Mouse (Mus musculus): ENCODE measurements around the gene Ocel1. TPM values are rescaled to one million over a fixed set of nuclear protein-coding genes. Genes with fewer than 3 reads are reported as not detected.

The Ocel1 gene
- polyA plus RNA-seq, 1 experiment = 12.9 TPM

- no peak for DNase-seq (ENCODE audit: extremely low spot score in 1 of 2, low spot score in 1 of 2)
Observed at GRCm38 (mm10) chr8:71379008-71379407, 7.9 kb downstream of the Ocel1 start.

GRCm38 (mm10) chr8:71379512-71380075 lies 8.5 kb downstream of the Ocel1 start:
- no peak for DNase-seq (ENCODE audit: extremely low spot score in 1 of 2, low spot score in 1 of 2)

- no peak for DNase-seq (ENCODE audit: extremely low spot score in 1 of 2, low spot score in 1 of 2)
Observed at GRCm38 (mm10) chr8:71380178-71381171, 9.4 kb downstream of the Ocel1 start.

GRCm38 (mm10) chr8:71381421-71381970 lies 10.4 kb downstream of the Ocel1 start, which contains the start of gene Nr2f6:
Gene Nr2f6 (minus strand): TSS chr8:71381960.
- no peak for DNase-seq (ENCODE audit: extremely low spot score in 1 of 2, low spot score in 1 of 2)

- DNase-seq (ENCODE audit: extremely low spot score in 1 of 2, low spot score in 1 of 2) = peak in 1 of 2 experiments; percentile 65
Observed at GRCm38 (mm10) chr8:71381971-71382961, 11.2 kb downstream of the Ocel1 start.

- DNase-seq (ENCODE audit: extremely low spot score in 1 of 2, low spot score in 1 of 2) = no peak
Observed at GRCm38 (mm10) chr8:71383396-71383795, 12.3 kb downstream of the Ocel1 start.

- no peak for DNase-seq (ENCODE audit: extremely low spot score in 1 of 2, low spot score in 1 of 2)
Observed at GRCm38 (mm10) chr8:71383860-71384259, 12.8 kb downstream of the Ocel1 start.

- no peak for DNase-seq (ENCODE audit: extremely low spot score in 1 of 2, low spot score in 1 of 2)
Observed at GRCm38 (mm10) chr8:71385212-71385835, 14.2 kb downstream of the Ocel1 start.

GRCm38 (mm10) chr8:71388267-71388666 lies 17.2 kb downstream of the Ocel1 start:
- DNase-seq (ENCODE audit: extremely low spot score in 1 of 2, low spot score in 1 of 2) = no peak

- no peak for DNase-seq (ENCODE audit: extremely low spot score in 1 of 2, low spot score in 1 of 2)
Observed at GRCm38 (mm10) chr8:71391696-71392095, 20.6 kb downstream of the Ocel1 start.

GRCm38 (mm10) chr8:71392391-71392790 lies 21.3 kb downstream of the Ocel1 start:
- DNase-seq (ENCODE audit: extremely low spot score in 1 of 2, low spot score in 1 of 2) = no peak

GRCm38 (mm10) chr8:71392871-71393270 lies 21.8 kb downstream of the Ocel1 start:
- no peak for DNase-seq (ENCODE audit: extremely low spot score in 1 of 2, low spot score in 1 of 2)

- no peak for DNase-seq (ENCODE audit: extremely low spot score in 1 of 2, low spot score in 1 of 2)
Observed at GRCm38 (mm10) chr8:71394481-71394880, 23.4 kb downstream of the Ocel1 start.

- no peak for DNase-seq (ENCODE audit: extremely low spot score in 1 of 2, low spot score in 1 of 2)
Observed at GRCm38 (mm10) chr8:71395071-71395470, 24.0 kb downstream of the Ocel1 start.

GRCm38 (mm10) chr8:71395629-71396028 lies 24.5 kb downstream of the Ocel1 start, which contains the start of gene Ushbp1:
Gene Ushbp1 (minus strand): TSS chr8:71395802.
- no peak for DNase-seq (ENCODE audit: extremely low spot score in 1 of 2, low spot score in 1 of 2)

GRCm38 (mm10) chr8:71396639-71397305 lies 25.7 kb downstream of the Ocel1 start, which contains the start of gene Babam1:
Gene Babam1 (plus strand): TSS chr8:71396861.
- DNase-seq (ENCODE audit: extremely low spot score in 1 of 2, low spot score in 1 of 2) = peak; percentile 95 to 96

GRCm38 (mm10) chr8:71397701-71398100 lies 26.6 kb downstream of the Ocel1 start:
- no peak for DNase-seq (ENCODE audit: extremely low spot score in 1 of 2, low spot score in 1 of 2)

GRCm38 (mm10) chr8:71400826-71401225 lies 29.7 kb downstream of the Ocel1 start:
- no peak for DNase-seq (ENCODE audit: extremely low spot score in 1 of 2, low spot score in 1 of 2)

- no peak for DNase-seq (ENCODE audit: extremely low spot score in 1 of 2, low spot score in 1 of 2)
Observed at GRCm38 (mm10) chr8:71401454-71401853, 30.4 kb downstream of the Ocel1 start.
